ENCODE assay signal across 23 mouse cellular contexts in the genomic region with DNA sequence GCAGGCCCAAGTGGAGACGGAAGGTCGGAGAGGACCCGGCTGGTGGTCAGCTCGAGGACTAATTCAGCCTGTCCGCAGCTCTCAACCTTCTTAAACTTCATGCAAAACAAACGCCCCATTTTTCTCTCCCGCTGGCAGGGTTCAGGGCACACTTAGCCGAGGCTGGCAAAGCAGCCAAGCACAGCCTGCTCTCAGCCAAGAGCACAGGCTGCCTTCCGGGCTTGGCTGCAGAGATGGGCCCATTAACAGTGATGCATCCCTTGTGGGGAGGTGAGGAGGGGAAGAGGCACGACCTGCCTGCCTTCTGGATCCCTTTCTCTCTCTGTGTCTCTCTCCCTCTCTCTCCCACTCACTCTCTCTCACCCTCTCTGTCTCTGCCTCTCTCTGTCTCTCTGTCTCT. TPM values are rescaled to one million over a fixed set of nuclear protein-coding genes. Genes with fewer than 3 reads are reported as not detected.
DNase-seq lines count a peak whose midpoint lies in the region; ATAC-seq lines count a peak whose summit lies in the region.
"Had no signal": no experiment of that assay in that cellular context is flagged by ENCODE, and none has a peak within 500 bp of the region (broad histone marks: within the 10 kb centered on the region; RNA-seq: fewer than 3 reads in every experiment).

No protein-coding gene starts in this region.

- H3K4me2 ChIP-seq in kidney, embryonic 15.5 days: no peak overlapping the region
- no peak overlapping the region for H3K4me2 ChIP-seq in kidney, embryonic 16.5 days (replicated peaks; ENCODE audit: low read depth, low read length)
- H3K4me2 ChIP-seq: forebrain, embryonic 13.5 days; limb, embryonic 13.5 days; lung, embryonic 15.5 days; neural tube, embryonic 12.5 days had no signal

- no peak for DNase-seq in cerebellum, postnatal 4 days (ENCODE audit: low spot score in 2 of 2)
- DNase-seq in cerebellum, adult 9-10 months: peak; percentile 92
- no peak for DNase-seq in embryonic facial prominence, embryonic 10.5 days (ENCODE audit: low spot score)
- no peak for DNase-seq in heart, embryonic 10.5 days (ENCODE audit: low spot score)
- no peak for DNase-seq in Muller cell, postnatal 12 days (ENCODE audit: inconsistent ontology term)
- DNase-seq: adrenal gland, postnatal 14 days; heart, postnatal 4 days; kidney, adult 18-20 months; kidney, postnatal 14 days; lung, postnatal 4 days; midbrain, embryonic 14.5 days; retina, postnatal 1 day; right cerebral cortex, postnatal 25 days; spleen, adult 18-20 months had no signal

- H3K27ac ChIP-seq in kidney, embryonic 15.5 days: 0 out of 2 replicates have a peak overlapping the region, but pooled peaks have one; percentile 3
- no peak overlapping the region for H3K27ac ChIP-seq in kidney, embryonic 16.5 days (ENCODE audit: low read length)
- H3K27ac ChIP-seq in embryonic facial prominence, embryonic 10.5 days (replicated peaks): 0 out of 2 replicates have a peak overlapping the region, but pooled peaks have one; percentile 1
- no peak overlapping the region for H3K27ac ChIP-seq in heart, embryonic 10.5 days
- H3K27ac ChIP-seq: forebrain, embryonic 13.5 days; limb, embryonic 13.5 days; liver, embryonic 14.5 days; lung, embryonic 15.5 days; neural tube, embryonic 12.5 days had no signal

- peaks cover 39% of the 10 kb centered on the region for H3K4me1 ChIP-seq in kidney, embryonic 15.5 days
- H3K4me1 ChIP-seq in kidney, embryonic 16.5 days (ENCODE audit: insufficient read depth, low read length): peaks cover 31% of the 10 kb centered on the region
- H3K4me1 ChIP-seq in embryonic facial prominence, embryonic 10.5 days: peaks cover 45% of the 10 kb centered on the region
- H3K4me1 ChIP-seq in heart, embryonic 10.5 days: peaks cover 39% of the 10 kb centered on the region

- peak; percentile 83 for ATAC-seq in cerebellum, adult (ENCODE audit: insufficient number of reproducible peaks, low FRiP score, low TSS enrichment)
- no peak for ATAC-seq in kidney, embryonic 15.5 days (replicated peaks; ENCODE audit: low FRiP score)
- ATAC-seq in kidney, embryonic 16.5 days (ENCODE audit: low FRiP score, low TSS enrichment): no peak
- ATAC-seq: forebrain, embryonic 13.5 days; inflammation-experienced regulatory T-cells, adult 6 months had no signal

- no peaks in the 10 kb centered on the region for H3K9me3 ChIP-seq in kidney, embryonic 15.5 days (replicated peaks)
- no peaks in the 10 kb centered on the region for H3K9me3 ChIP-seq in kidney, embryonic 16.5 days (ENCODE audit: low read length)
- no peaks in the 10 kb centered on the region for H3K9me3 ChIP-seq in embryonic facial prominence, embryonic 10.5 days
- no peaks in the 10 kb centered on the region for H3K9me3 ChIP-seq in heart, embryonic 10.5 days
- H3K9me3 ChIP-seq: forebrain, embryonic 13.5 days; limb, embryonic 13.5 days; lung, embryonic 15.5 days; neural tube, embryonic 12.5 days had no signal

- no peak overlapping the region for H3K9ac ChIP-seq in kidney, embryonic 15.5 days
- no peak overlapping the region for H3K9ac ChIP-seq in kidney, embryonic 16.5 days (replicated peaks; ENCODE audit: low read length)
- H3K9ac ChIP-seq: forebrain, embryonic 13.5 days; limb, embryonic 13.5 days; liver, embryonic 14.5 days; lung, embryonic 15.5 days; neural tube, embryonic 12.5 days had no signal

- peaks cover 39% of the 10 kb centered on the region for H3K36me3 ChIP-seq in kidney, embryonic 15.5 days
- H3K36me3 ChIP-seq in kidney, embryonic 16.5 days (ENCODE audit: insufficient read depth, low read length): peaks cover 11% of the 10 kb centered on the region; the same call in 1 of the 2 replicates
- H3K36me3 ChIP-seq in embryonic facial prominence, embryonic 10.5 days (replicated peaks): peaks cover 30% of the 10 kb centered on the region
- H3K36me3 ChIP-seq in heart, embryonic 10.5 days: peaks cover 39% of the 10 kb centered on the region
- H3K36me3 ChIP-seq: lung, embryonic 15.5 days had no signal

- H3K4me3 ChIP-seq in kidney, embryonic 15.5 days (replicated peaks): no peak overlapping the region
- H3K4me3 ChIP-seq in kidney, embryonic 16.5 days (ENCODE audit: low read length): no peak overlapping the region
- H3K4me3 ChIP-seq in embryonic facial prominence, embryonic 10.5 days: no peak overlapping the region
- no peak overlapping the region for H3K4me3 ChIP-seq in heart, embryonic 10.5 days
- H3K4me3 ChIP-seq: forebrain, embryonic 13.5 days; limb, embryonic 13.5 days; lung, embryonic 15.5 days; neural tube, embryonic 12.5 days had no signal

- WGBS in kidney, embryonic 15.5 days: 66% methylated on average over 10 of the region's 10 CpGs
- 77% methylated on average over 10 of the region's 10 CpGs for WGBS in kidney, embryonic 16.5 days
- WGBS in embryonic facial prominence, embryonic 10.5 days: 76% methylated on average over 10 of the region's 10 CpGs
- 78% methylated on average over 10 of the region's 10 CpGs for WGBS in heart, embryonic 10.5 days

- H3K27me3 ChIP-seq in kidney, embryonic 15.5 days: no peaks in the 10 kb centered on the region
- no peaks in the 10 kb centered on the region for H3K27me3 ChIP-seq in kidney, embryonic 16.5 days (ENCODE audit: insufficient read depth, low read length)
- peaks cover 16% of the 10 kb centered on the region; the same call in 1 of the 2 replicates for H3K27me3 ChIP-seq in embryonic facial prominence, embryonic 10.5 days (replicated peaks; ENCODE audit: low read depth, poor library complexity, severe bottlenecking)
- H3K27me3 ChIP-seq in heart, embryonic 10.5 days (ENCODE audit: insufficient read depth, poor library complexity, severe bottlenecking): no peaks in the 10 kb centered on the region
- H3K27me3 ChIP-seq: forebrain, embryonic 13.5 days; lung, embryonic 15.5 days; neural tube, embryonic 12.5 days had no signal

RNA-seq across cellular contexts. Expression of gene Trp53i11, which starts 28.4 kb away (rescaled TPM):
- 36.1 and 42.1 TPM in 2 replicates for polyA plus RNA-seq in kidney, embryonic 15.5 days (2015; fragmentation: Nextera tagmentation; extraction: Ambion mirVana)
- polyA plus RNA-seq in kidney, embryonic 16.5 days (2015; fragmentation: Nextera tagmentation; extraction: Ambion mirVana): 36.5 and 48.8 TPM in 2 replicates
- polyA plus RNA-seq in embryonic facial prominence, embryonic 10.5 days (2016; fragmentation: Nextera tagmentation; extraction: Ambion mirVana): 72.5 and 95.2 TPM in 2 replicates
- 22.5 and 24.2 TPM in 2 replicates for polyA plus RNA-seq in heart, embryonic 10.5 days (2016; fragmentation: Nextera tagmentation; extraction: Ambion mirVana)

Comparison
In these comparisons a context has a peak if more than half of its experiments do, and no peak if none do; other contexts are left out.
1. H3K27ac ChIP-seq: peak in kidney, embryonic 15.5 days (single experiment) and embryonic facial prominence, embryonic 10.5 days (single experiment); none in kidney, embryonic 16.5 days (single experiment) and heart, embryonic 10.5 days (single experiment).